Mouse (Mus musculus) kidney, postnatal 10 days (tissue): ENCODE measurements at regions not wholly inside any gene's neighbourhood (a gene's known extent, or its start where the extent isn't known, plus 50 kb on each side); places are given as distances from the start of the nearest gene placed in this dataset.
"Not testable (repeated sequence)": the region's sequence is repeated elsewhere in the genome, so short reads cannot be mapped to it uniquely, and the experiment has no call there.

Experiments
- DNase-seq: peaks from one replicate; pipeline ENCODE4 v3.0.0; 2021; ENCODE audit warnings: mixed read lengths

DNA sequence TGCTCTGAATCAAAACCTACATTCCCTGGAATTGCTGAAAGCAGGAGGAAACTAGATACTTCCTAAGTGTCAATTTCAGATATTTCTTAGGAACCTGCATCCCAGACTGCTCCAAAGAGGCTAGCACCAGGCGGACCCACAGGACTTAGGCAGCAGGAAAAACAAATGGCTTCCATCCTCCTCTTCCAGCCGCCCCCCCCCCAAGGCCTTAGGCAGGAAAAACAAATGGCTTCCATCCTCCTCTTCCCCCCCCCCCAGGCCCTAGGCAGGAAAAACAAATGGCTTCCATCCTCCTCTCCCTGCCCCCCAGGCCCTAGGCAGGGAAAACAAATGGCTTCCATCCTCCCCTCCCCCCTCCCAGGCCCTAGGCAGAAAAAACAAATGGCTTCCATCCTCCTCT, 64.5 kb upstream of the Nap1l2 start:
- DNase-seq: no peak

DNA sequence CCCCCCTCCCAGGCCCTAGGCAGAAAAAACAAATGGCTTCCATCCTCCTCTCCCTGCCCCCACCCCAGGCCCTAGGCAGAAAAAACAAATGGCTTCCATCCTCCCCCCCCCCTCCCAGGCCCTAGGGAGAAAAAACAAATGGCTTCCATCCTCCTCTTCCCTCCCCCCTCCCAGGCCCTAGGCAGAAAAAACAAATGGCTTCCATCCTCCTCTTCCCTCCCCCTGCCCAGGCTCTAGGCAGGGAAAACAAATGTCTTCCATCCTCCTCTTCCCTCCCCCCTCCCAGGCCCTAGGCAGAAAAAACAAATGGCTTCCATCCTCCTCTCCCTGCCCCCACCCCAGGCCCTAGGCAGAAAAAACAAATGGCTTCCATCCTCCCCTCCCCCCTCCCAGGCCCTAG, 65.0 kb upstream of the Nap1l2 start:
- DNase-seq: not testable (repeated sequence)

DNA sequence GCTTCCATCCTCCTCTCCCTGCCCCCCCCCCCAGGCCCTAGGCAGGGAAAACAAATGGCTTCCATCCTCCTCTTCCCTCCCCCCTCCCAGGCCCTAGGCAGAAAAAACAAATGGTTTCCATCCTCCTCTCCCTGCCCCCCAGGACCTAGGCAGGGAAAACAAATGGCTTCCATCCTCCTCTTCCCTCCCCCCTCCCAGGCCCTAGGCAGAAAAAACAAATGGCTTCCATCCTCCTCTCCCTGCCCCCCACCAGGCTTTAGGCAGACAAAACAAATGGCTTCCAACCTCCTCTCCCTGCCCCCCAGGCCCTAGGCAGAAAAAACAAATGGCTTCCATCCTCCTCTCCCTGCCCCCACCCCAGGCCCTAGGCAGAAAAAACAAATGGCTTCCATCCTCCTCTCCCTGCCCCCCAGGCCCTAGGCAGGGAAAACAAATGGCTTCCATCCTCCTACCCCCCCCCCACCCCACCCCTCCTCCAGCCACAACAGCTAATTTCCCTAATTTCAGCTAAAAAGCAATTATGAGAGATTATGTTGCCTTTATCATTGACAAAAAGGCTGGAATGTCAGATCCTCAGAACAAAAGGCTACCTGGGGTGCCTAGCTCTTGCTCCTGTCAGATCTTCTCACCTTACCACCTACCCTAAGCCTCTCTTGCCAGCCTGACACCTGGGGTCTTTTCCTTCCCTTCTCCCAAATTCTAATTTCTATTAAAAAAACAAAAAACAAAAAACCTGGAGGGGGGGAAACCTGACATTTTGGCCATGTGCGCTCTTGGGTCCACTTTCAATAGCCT, 65.8 kb upstream of the Nap1l2 start:
- DNase-seq: peak; percentile 10

DNA sequence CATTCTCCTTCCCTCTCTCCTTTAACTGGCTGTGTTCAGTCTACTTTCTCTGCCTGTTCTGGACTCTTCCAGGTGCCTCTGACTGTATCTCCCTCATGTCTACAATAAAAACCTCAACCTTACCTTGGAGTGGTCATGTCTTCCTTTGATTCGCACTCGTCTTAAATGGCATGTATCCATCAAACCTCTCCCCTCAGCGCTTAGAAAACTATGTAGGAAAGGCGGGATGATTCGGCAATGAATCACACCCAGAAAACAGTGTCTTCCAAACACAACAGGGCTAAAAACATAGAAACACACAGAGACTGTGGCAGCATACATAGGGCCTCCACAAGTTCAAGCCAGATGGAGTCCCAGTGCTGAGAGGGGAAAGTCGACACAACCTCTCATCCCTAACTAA, 66.4 kb upstream of the Nap1l2 start:
- DNase-seq: no peak

DNA sequence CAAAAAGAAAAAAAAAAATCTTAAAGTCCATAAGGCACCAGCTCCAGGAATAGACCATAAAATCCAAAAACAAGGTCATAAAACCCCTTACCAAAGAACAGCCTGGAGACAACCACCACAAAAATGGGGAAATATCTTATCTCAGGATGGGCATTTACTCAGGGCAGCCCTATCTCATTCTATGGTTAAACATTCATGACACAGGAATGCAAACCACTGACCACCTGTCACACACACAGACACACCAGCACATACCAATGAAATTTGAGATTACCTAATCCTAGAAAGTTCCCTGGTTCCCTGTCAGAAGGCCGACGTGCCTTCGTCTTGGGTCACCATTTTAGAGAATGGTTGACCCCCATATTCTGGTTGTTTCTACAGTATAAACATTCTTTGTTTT, 66.3 kb upstream of the Cdx4 start:
- no peak for DNase-seq

DNA sequence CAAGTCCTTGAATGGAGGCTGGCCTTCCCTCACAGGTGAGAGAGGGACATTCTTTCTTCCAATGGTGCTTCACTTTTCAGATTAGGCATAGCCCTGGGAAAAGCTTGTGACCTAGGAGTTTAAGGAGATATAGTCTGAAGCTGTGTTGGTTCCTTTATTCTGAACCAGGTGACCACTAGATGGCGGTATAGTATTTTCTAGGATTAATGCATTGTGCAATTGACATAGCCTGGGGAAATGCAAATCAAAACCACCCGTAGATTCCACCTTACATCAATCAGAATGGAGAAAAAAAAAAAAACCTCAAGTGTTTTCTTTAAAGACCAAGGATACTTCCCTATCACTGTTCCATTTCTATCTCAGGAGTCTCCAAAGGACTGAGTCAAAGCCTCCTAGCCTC, 61.3 kb upstream of the Cdx4 start:
- DNase-seq: peak; percentile 8
